Mouse (Mus musculus): ENCODE results near the gene Tsen34.
"Not testable (repeated sequence)": the region's sequence is repeated elsewhere in the genome, so short reads cannot be mapped to it uniquely, and the experiment has no call there.

Tsen34 gene

DNA sequence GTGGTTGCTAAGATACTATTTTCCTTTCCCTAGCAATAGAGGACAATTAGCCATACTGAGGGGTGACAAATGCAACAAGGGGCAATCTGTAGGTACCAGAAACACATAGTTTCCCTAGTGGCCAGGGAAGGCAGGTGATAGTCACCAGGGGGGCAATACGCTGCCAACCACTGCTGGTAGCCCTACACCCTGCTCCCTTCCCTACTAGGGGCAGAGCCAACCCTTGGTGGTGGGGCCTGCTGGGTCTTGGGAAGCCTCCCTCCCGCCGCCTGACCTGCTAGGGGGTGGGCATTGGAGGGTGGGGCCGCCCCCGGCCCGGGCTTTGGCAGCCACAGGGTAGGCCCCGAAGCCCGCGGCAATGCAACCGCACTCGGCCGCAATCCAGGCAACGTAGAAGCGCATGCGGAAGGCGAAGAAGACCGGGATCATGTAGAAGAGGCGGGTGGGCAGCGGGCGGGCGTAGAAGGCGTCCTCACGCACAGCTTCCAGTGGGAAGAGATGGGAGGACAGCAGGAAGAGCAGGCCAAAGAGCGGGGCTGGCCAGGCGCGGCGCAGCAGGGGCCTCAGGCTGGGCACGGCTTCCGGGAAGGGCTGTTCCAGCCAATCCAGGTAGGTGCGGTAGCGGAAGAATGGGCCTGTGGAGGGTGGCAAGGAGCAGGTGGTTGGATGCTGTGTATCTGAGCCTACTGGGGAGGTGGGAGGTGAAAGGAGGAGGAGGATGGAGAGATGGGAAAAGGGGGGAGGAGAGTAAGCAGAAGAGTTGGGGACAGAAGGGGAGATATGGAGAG lies 7.1 kb upstream of the Tsen34 start:
- no peak for DNase-seq (ENCODE audit: low read depth, low spot score)

DNA sequence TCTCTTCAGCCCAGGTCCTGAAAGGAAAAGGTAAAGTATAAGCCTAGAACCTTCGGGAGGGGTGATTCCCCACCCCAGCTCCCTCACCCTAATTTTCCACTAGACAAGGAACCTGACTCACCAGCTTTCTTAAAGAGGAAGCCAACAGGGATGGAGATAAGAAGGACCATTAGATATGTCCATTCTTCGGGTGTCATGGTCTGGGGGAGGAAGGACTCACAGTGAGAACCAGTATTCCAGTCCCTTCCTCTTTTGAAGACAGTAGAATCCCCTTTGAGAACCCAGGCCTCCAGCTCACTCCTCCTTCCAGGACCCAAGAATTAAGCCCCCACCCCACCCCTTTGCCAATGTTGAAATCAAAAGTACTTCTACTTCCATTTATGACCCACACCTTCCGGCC lies 744 bp upstream of the Tsen34 start:
- DNase-seq (ENCODE audit: low read depth, low spot score), result no peak

DNA sequence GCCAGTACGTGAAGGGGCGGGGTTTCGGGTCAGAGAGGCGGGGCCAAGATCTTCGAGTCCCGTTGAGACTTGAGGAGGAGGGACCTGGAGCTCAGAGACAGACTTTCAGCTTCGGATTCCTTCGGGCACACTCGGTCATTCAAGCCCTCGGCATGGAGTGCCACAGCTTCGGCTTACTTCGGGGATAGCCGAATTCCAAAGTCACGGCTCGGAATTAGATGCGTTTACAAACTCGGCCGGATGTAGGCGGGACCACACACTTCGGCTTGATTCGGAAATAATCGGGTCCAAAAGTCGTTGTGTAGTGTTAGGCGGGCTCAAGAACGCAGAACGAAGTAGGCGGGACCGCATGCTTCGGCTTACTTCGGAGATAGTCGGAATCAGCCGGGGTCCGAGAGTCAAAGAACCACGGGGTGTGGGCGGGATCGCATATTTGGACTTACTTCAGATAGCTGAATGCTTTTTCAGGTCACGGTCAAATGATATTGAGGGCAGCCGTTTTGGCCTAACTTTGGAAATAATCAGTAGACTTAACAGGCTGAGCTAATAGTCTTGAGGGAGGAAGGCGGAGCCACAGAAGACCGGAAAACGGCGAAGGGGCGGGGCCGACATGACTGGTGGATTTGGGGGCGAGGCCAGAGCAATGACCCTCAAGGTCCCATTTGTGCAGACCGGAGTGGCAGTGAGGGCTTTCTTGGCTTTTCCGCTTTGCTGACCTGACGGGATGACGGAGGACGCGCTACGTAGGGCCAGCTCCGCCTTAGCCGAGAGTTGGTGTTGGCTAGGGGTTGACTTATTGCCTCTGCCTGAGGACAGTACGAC lies 535 bp downstream of the Tsen34 start, which contains the start of gene Mboat7:
Gene Mboat7, minus strand, starts transcription at position 537 of the 822 bp plus-strand sequence.
- peak; percentile 85 for DNase-seq (ENCODE audit: low read depth, low spot score)

GRCm38 (mm10) chr7:3693809-3694075 lies 1.1 kb downstream of the Tsen34 start:
- DNase-seq (ENCODE audit: low read depth, low spot score), result no peak

DNA sequence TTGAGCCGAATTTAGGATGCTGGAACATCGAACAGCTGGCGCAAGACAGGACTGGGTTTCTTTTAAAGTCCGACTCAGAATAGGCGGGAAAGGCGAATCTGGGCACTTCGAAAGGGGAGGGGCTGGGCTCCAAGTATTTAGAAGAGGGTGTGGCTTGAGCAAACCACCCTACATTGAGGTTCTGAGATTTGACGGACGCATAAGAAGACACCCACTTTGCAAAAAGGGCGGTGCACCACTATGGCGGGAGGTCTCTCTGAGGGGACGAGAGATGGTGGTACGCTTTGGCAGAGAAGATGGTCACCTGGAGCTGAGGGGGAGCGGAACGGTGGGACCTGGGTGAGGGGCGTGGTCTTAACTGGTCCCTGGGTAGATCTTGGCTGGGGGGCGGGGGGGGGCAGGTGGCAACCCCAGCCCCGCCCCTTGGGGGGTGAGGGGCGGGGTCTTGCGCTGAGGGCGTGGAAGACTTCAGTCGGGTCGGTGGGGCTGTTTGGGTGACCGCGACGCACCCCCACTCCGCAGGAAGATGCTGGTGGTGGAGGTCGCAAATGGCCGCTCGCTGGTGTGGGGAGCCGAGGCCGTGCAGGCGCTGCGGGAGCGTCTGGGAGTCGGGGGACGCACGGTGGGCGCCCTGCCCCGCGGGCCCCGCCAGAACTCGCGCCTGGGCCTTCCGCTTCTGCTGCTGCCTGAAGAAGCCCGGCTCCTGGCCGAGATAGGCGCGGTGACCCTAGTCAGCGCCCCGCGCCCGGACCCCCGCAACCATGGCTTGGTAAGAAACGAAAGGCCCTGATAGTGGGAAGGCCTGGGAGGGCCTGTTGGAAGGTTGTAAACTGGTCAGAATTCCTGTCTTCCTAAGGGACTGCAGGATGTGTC lies 1.6 kb downstream of the Tsen34 start:
- peak; percentile 79 for DNase-seq (ENCODE audit: low read depth, low spot score)

- DNase-seq (ENCODE audit: low read depth, low spot score), result not testable (repeated sequence)
Measured at GRCm38 (mm10) chr7:3694949-3695305, 2.3 kb downstream of the Tsen34 start.

- no peak for DNase-seq (ENCODE audit: low read depth, low spot score)
Measured at GRCm38 (mm10) chr7:3698471-3698870, 5.8 kb downstream of the Tsen34 start.

- DNase-seq (ENCODE audit: low read depth, low spot score), result no peak
Measured at GRCm38 (mm10) chr7:3703148-3703878, 10.7 kb downstream of the Tsen34 start.

GRCm38 (mm10) chr7:3703879-3704441 lies 11.3 kb downstream of the Tsen34 start, which contains the start of gene Rps9:
Gene Rps9, plus strand, starts transcription at chr7:3703993.
- peak; percentile 86 for DNase-seq (ENCODE audit: low read depth, low spot score)

- no peak for DNase-seq (ENCODE audit: low read depth, low spot score)
Measured at GRCm38 (mm10) chr7:3704475-3704874, 11.8 kb downstream of the Tsen34 start.

DNA sequence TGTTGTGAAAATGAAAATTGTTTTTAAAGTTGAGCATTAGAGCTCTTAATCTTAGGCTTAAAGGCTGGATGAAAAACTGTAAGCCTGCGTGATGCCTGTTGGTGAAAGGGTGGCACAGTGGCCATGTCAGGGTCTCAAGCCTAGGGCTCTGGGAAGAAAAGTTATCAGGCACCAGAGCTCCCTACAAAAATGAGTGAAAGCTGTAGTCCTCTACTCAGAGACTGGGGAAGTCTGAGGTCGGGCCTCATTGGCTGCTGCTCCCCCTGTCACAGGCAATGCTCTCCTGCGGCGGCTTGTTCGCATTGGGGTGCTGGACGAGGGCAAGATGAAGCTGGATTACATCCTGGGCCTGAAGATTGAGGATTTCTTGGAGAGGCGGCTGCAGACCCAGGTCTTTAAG lies 12.8 kb downstream of the Tsen34 start:
- DNase-seq (ENCODE audit: low read depth, low spot score), result not testable (repeated sequence)

GRCm38 (mm10) chr7:3705911-3706310 lies 13.2 kb downstream of the Tsen34 start:
- DNase-seq (ENCODE audit: low read depth, low spot score), result no peak

DNA sequence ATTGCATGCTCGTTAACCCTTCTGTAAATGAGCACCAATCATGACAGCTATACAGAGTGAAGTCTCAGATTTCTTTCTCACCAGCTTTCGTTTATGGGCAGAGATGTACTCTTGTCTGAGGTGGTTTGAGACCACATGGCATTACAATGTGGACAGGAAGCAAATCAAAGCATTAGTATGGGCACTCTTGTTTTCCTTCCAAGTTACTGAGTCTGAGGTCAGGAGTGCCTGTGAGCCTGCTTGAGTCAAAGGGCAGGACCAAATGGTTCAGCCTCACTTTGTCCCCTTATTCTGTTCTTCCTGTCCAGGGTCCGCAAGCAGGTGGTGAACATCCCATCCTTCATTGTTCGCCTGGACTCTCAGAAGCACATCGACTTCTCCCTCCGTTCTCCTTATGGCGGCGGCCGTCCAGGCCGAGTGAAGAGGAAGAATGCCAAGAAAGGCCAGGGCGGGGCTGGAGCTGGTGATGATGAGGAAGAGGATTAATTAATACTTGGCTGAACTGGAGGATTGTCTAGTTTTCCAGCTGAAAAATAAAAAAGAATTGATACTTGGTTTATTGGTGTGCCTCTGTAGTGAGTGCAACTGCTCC lies 13.8 kb downstream of the Tsen34 start:
- no peak for DNase-seq (ENCODE audit: low read depth, low spot score)

DNA sequence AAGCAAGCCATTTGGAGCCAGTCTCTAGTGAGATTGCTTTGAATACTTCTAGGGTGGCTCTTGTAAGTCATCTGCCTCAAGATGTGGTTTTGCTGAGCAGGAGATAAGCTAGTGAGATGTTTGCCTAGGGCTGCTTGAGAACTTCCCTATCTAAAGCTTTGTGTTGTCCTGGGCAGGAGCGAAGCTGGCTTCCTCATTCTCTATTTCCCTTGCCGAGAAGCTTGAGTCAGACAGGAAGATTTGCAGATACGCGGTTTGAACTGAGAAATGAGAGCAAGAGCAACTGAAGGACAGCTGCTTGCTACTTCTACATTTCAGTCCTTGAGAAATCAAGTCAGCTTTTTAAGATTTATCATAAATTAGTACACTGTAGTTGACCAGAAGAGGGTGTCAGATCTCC lies 14.4 kb downstream of the Tsen34 start:
- no peak for DNase-seq (ENCODE audit: low read depth, low spot score)

GRCm38 (mm10) chr7:3707568-3708413 lies 15.1 kb downstream of the Tsen34 start:
- no peak for DNase-seq (ENCODE audit: low read depth, low spot score)

DNA sequence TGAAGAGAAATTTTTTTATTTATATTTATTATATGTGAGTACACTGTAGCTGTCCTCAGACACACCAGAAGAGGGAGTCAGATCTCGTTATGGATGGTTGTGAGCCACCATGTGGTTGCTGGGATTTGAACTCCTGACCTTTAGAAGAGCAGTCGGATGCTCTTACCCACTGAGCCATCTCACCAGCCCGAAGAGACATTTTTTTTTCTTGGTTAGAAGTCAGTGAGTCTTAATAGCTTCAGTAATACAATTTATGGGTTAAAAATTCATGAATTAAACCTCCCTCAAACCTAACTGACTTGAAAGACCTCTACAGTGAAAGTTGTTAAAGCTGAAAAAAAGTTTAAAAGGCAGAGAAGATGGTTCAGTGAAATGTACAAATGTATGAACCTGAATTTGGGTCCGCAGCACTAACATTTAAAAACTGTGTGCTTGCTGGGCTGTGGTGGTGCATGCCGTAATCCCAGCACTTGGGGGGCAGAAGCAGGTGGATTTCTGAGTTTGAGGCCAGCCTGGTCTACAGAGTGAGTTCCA lies 15.9 kb downstream of the Tsen34 start:
- not testable (repeated sequence) for DNase-seq (ENCODE audit: low read depth, low spot score)

DNA sequence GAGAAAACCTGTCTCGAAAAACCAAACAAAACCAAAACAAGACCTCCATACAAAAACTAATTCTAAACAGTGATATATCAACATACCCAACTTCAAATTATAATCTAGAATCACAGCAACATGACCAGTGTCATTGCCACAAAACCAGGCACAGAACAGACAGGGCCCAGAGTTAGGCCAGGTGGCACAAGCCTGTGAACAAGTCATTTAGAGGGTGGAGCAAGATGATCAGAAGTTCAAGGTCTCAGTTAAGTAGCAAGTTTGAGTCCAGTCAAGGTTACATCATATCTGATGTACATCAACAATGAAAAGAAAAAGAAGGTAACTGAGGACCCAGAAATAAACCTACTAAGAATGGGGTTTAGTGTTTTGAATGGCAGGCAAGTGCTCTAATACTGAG lies 16.3 kb downstream of the Tsen34 start:
- no peak for DNase-seq (ENCODE audit: low read depth, low spot score)

- no peak for DNase-seq (ENCODE audit: low read depth, low spot score)
Measured at GRCm38 (mm10) chr7:3712264-3712942, 19.7 kb downstream of the Tsen34 start.

DNA sequence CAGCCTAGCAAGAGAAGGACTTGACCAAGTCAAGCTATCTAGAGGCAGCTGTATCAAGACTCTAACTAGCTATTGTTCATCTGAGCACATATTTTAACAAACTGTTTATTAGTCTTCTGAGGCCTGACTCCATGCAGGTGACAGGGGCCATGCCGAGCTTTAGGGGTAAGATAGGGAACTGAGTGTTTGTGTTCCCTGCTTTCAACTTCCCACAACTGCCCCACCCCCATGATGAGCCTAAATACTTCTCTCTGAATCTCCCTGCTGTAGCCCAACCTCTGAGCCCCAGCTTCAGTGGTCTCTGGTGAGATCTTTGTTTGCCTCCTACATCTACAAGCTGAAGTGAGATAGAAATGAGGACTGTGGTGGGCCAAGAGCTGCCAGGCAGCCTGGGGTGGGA lies 22.6 kb downstream of the Tsen34 start:
- no peak for DNase-seq (ENCODE audit: low read depth, low spot score)
